Mouse (Mus musculus): ENCODE results near the gene Gm28635. TPM values are rescaled to one million over a fixed set of nuclear protein-coding genes. Genes with fewer than 3 reads are reported as not detected.

Gm28635 gene
- polyA plus RNA-seq, 1 experiment from 2014 or later: not detected

DNA sequence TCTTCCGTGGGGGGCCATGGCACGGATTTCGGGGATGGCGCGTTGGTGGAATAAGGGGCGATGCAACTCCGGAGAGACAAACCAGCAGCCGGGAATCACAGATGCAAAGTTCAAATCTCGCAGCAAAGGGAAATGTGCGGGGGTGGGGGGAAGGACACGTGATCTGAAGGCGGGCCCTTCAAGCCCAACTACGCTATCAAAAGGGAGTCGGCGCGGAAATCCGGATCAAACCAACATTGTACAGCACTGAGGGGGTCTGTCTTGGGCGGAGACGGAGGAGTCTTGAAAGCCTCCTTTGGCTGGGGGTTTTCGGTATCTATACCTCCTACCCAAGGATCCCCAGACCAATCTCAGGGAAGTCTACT is 7.3 kb downstream of the Gm28635 start, which contains the start of gene Selenoh:
Gene Selenoh, minus strand, starts transcription at position 202 of the 365 bp plus-strand sequence.
- Histone ChIP-seq H3K4me2 (ENCODE audit: low read depth, low read length) (peak within 1 kb of the TSS; percentile 85), H3K27me3 (ENCODE audit: control insufficient read depth, insufficient read depth, low read length) (no peaks in the 10 kb centered on the region), H3K36me3 (ENCODE audit: control insufficient read depth, insufficient read depth) (peaks cover 22% of the 10 kb centered on the region), H3K4me3 (ENCODE audit: low read length) (peak within 1 kb of the TSS; percentile 99), H3K27ac (ENCODE audit: low read length) (peak within 1 kb of the TSS; percentile 94), H3K9ac (ENCODE audit: low read length) (peak within 1 kb of the TSS; percentile 98), H3K9me3 (replicated peaks; ENCODE audit: control insufficient read depth, low read length) (no peaks in the 10 kb centered on the region), H3K4me1 (ENCODE audit: control insufficient read depth, insufficient read depth, low read length) (peaks cover 14% of the 10 kb centered on the region)
- ATAC-seq (replicated peaks; ENCODE audit: extremely low read depth, insufficient read depth, low FRiP score): peak; percentile 92
- 0% methylated on average over 20 of the region's 20 CpGs for WGBS

DNA sequence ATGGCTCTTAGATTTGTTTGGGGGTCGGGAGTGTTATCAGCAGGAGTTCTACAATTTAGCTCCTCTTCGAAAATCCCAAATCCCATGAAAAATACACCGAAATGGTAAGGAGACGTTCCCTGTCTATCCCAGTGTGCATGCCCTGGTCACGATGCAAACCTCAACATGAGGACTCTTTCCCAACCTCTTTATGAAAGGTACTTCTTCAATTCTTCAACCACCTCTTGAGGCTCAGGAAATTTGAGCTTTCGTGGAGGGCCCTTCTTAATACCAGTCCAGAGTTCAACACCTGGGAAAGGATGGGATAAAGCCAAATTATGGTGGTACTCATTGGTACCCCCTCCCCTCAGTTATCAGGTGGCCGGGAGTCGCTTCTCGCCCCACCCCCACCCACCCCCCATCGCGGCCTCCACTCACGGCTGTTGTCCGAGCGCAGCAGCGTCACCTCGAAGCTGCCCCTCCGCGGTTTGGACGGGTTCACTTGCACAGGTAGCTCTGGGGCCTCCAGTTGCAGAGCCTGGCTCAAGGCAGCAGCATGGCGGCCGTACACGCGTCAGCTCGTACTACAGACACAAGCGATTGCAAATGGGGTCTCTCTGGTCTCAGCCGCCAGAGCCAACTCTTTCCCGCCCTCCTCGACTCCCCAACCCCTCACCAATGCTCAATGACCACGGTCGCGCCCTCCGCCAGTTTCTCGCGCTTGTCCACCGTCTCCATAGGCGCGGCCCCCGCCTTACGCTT is 7.8 kb downstream of the Gm28635 start:
- H3K4me3 ChIP-seq (ENCODE audit: low read length): peak overlapping the region; percentile 99
- peaks cover 14% of the 10 kb centered on the region for H3K4me1 ChIP-seq (ENCODE audit: control insufficient read depth, insufficient read depth, low read length)
- ATAC-seq (replicated peaks; ENCODE audit: extremely low read depth, insufficient read depth, low FRiP score): peak; percentile 52
- H3K9ac ChIP-seq (ENCODE audit: low read length): peak overlapping the region; percentile 98
- peaks cover 18% of the 10 kb centered on the region for H3K36me3 ChIP-seq (ENCODE audit: control insufficient read depth, insufficient read depth)
- H3K27me3 ChIP-seq (ENCODE audit: control insufficient read depth, insufficient read depth, low read length): no peaks in the 10 kb centered on the region
- peak overlapping the region; percentile 94 for H3K27ac ChIP-seq (ENCODE audit: low read length)
- H3K9me3 ChIP-seq (replicated peaks; ENCODE audit: control insufficient read depth, low read length): no peaks in the 10 kb centered on the region
- peak overlapping the region; percentile 85 for H3K4me2 ChIP-seq (ENCODE audit: low read depth, low read length)
- WGBS: 3% methylated on average over 39 of the region's 39 CpGs

DNA sequence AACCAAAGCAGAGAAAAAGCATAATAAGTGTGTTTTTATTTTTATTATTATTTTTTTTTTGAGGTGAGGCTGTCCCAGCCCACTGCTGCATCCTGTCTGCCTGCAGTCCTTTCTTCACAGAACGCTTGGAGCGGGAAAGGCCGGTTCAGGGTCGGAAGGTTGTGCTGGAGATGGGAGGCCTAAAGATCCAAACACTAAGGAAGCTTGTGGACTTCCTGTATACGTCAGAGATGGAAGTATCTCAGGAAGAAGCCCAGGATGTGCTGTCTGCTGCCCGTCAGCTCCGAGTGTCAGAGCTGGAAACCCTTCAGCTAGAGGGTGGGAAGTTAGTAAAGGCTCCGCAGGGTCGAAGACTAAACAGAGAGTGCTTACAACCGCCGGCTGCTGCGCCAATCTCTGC is 11.8 kb downstream of the Gm28635 start:
- Histone ChIP-seq H3K4me1 (ENCODE audit: control insufficient read depth, insufficient read depth, low read length) (peaks cover 12% of the 10 kb centered on the region), H3K4me3 (ENCODE audit: low read length) (no peak overlapping the region), H3K4me2 (ENCODE audit: low read depth, low read length) (no peak overlapping the region), H3K27me3 (ENCODE audit: control insufficient read depth, insufficient read depth, low read length) (no peaks in the 10 kb centered on the region), H3K27ac (ENCODE audit: low read length) (peak overlapping the region; percentile 61), H3K9ac (ENCODE audit: low read length) (0 out of 2 replicates have a peak overlapping the region, but pooled peaks have one; percentile 22), H3K9me3 (replicated peaks; ENCODE audit: control insufficient read depth, low read length) (no peaks in the 10 kb centered on the region), H3K36me3 (ENCODE audit: control insufficient read depth, insufficient read depth) (no peaks in the 10 kb centered on the region)
- ATAC-seq (replicated peaks; ENCODE audit: extremely low read depth, insufficient read depth, low FRiP score): no peak
- WGBS: 48% methylated on average over 12 of the region's 12 CpGs

- Histone ChIP-seq H3K9ac (ENCODE audit: low read length) (no peak overlapping the region), H3K27ac (ENCODE audit: low read length) (no peak overlapping the region), H3K27me3 (ENCODE audit: control insufficient read depth, insufficient read depth, low read length) (no peaks in the 10 kb centered on the region), H3K36me3 (ENCODE audit: control insufficient read depth, insufficient read depth) (no peaks in the 10 kb centered on the region), H3K4me2 (ENCODE audit: low read depth, low read length) (no peak overlapping the region), H3K4me3 (ENCODE audit: low read length) (no peak overlapping the region), H3K9me3 (replicated peaks; ENCODE audit: control insufficient read depth, low read length) (no peaks in the 10 kb centered on the region), H3K4me1 (ENCODE audit: control insufficient read depth, insufficient read depth, low read length) (no peaks in the 10 kb centered on the region)
- ATAC-seq (replicated peaks; ENCODE audit: extremely low read depth, insufficient read depth, low FRiP score): no peak
- WGBS: 32% methylated on average over 2 of the region's 2 CpGs
Observed at GRCm38 (mm10) chr2:84662866-84663265, 15.0 kb downstream of the Gm28635 start.

DNA sequence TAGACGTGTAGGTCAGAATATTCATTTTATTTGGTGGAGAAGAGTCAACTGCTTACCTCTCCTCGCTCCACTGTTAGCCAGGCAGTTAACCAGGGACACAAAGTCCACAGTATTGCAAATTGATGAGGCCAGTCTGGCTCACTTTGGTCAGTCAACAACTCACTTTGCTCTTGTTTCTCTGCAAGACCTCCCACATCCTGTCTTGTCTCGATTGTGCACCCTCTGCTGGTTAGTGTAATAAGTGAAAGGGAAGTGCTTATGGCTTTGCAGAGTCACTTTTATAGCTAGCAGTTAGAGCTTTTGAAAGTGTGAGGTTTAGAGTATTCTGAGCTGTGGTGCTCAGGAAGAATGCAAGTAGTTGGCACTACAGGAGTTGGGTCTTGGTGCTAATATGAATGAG is 17.6 kb downstream of the Gm28635 start:
- WGBS: 58% methylated on average over 3 of the region's 3 CpGs
- no peaks in the 10 kb centered on the region for H3K27me3 ChIP-seq (ENCODE audit: control insufficient read depth, insufficient read depth, low read length)
- H3K27ac ChIP-seq (ENCODE audit: low read length): no peak overlapping the region
- no peaks in the 10 kb centered on the region for H3K9me3 ChIP-seq (replicated peaks; ENCODE audit: control insufficient read depth, low read length)
- no peak overlapping the region for H3K4me3 ChIP-seq (ENCODE audit: low read length)
- H3K4me1 ChIP-seq (ENCODE audit: control insufficient read depth, insufficient read depth, low read length): no peaks in the 10 kb centered on the region
- H3K9ac ChIP-seq (ENCODE audit: low read length): no peak overlapping the region
- no peaks in the 10 kb centered on the region for H3K36me3 ChIP-seq (ENCODE audit: control insufficient read depth, insufficient read depth)
- no peak; the same call in 1 of the 2 replicates for ATAC-seq (replicated peaks; ENCODE audit: extremely low read depth, insufficient read depth, low FRiP score)
- H3K4me2 ChIP-seq (ENCODE audit: low read depth, low read length): no peak overlapping the region

DNA sequence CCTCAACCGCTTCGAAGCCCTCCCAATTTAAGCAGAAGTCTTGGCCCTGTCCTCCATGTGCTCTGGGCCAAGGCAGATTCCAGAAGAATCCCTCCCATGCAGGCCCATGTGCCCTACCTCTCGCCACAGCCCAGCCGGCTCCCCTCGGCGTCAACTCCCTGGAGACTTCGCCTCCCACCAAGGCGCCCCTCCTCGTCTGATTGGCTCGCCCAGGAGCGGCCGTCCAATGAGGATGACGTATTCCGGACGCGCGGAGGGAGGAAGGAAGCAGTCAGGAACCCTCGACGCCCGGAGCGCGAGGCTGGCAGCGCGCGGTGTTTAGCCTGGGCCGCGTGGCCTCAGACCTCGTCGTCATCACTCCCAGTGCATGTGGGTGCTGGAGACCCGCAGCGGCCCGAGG is 19.0 kb downstream of the Gm28635 start, which contains the start of gene Btbd18:
Gene Btbd18, plus strand, starts transcription at position 274 of the 400 bp plus-strand sequence.
- Histone ChIP-seq H3K36me3 (ENCODE audit: control insufficient read depth, insufficient read depth) (no peaks in the 10 kb centered on the region), H3K27ac (ENCODE audit: low read length) (no peak within 1 kb of the TSS), H3K4me3 (ENCODE audit: low read length) (no peak within 1 kb of the TSS), H3K4me1 (ENCODE audit: control insufficient read depth, insufficient read depth, low read length) (no peaks in the 10 kb centered on the region), H3K9ac (ENCODE audit: low read length) (no peak within 1 kb of the TSS), H3K9me3 (replicated peaks; ENCODE audit: control insufficient read depth, low read length) (no peaks in the 10 kb centered on the region), H3K4me2 (ENCODE audit: low read depth, low read length) (no peak within 1 kb of the TSS), H3K27me3 (ENCODE audit: control insufficient read depth, insufficient read depth, low read length) (no peaks in the 10 kb centered on the region)
- no peak for ATAC-seq (replicated peaks; ENCODE audit: extremely low read depth, insufficient read depth, low FRiP score)
- 91% methylated on average over 32 of the region's 32 CpGs for WGBS

DNA sequence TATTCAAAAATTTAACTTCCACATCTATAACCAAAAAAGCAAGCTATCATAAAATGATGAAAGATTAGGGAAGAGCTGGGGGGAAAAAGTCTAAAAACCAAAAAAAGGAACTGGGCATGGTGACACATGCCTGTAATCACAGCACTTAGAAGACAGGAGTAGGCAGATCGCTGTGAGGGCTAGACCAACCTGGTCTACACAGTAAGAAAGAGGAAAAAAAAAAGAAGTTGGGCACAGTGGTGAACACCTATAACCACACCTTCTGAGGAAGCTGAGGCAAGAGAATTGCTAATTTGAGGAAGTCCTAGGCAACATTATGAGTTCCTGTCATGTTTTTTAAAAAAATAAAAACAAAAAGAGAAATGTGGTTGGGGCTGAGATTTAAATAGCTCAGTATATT is 22.0 kb downstream of the Gm28635 start:
- Histone ChIP-seq H3K4me3 (ENCODE audit: low read length) (no peak overlapping the region), H3K9ac (ENCODE audit: low read length) (no peak overlapping the region), H3K9me3 (replicated peaks; ENCODE audit: control insufficient read depth, low read length) (no peaks in the 10 kb centered on the region), H3K27ac (ENCODE audit: low read length) (no peak overlapping the region), H3K4me1 (ENCODE audit: control insufficient read depth, insufficient read depth, low read length) (no peaks in the 10 kb centered on the region; the same call in 1 of the 2 replicates), H3K4me2 (ENCODE audit: low read depth, low read length) (no peak overlapping the region), H3K27me3 (ENCODE audit: control insufficient read depth, insufficient read depth, low read length) (no peaks in the 10 kb centered on the region), H3K36me3 (ENCODE audit: control insufficient read depth, insufficient read depth) (no peaks in the 10 kb centered on the region)
- no peak for ATAC-seq (replicated peaks; ENCODE audit: extremely low read depth, insufficient read depth, low FRiP score)
- WGBS: 61% methylated on average over 1 of the region's 1 CpGs

GRCm38 (mm10) chr2:84653354-84653753 is 24.5 kb downstream of the Gm28635 start:
- Histone ChIP-seq H3K4me2 (ENCODE audit: low read depth, low read length) (no peak overlapping the region), H3K27me3 (ENCODE audit: control insufficient read depth, insufficient read depth, low read length) (no peaks in the 10 kb centered on the region), H3K9me3 (replicated peaks; ENCODE audit: control insufficient read depth, low read length) (no peaks in the 10 kb centered on the region), H3K4me3 (ENCODE audit: low read length) (no peak overlapping the region), H3K36me3 (ENCODE audit: control insufficient read depth, insufficient read depth) (no peaks in the 10 kb centered on the region), H3K27ac (ENCODE audit: low read length) (no peak overlapping the region), H3K4me1 (ENCODE audit: control insufficient read depth, insufficient read depth, low read length) (no peaks in the 10 kb centered on the region; the same call in 1 of the 2 replicates), H3K9ac (ENCODE audit: low read length) (no peak overlapping the region)
- no peak for ATAC-seq (replicated peaks; ENCODE audit: extremely low read depth, insufficient read depth, low FRiP score)

DNA sequence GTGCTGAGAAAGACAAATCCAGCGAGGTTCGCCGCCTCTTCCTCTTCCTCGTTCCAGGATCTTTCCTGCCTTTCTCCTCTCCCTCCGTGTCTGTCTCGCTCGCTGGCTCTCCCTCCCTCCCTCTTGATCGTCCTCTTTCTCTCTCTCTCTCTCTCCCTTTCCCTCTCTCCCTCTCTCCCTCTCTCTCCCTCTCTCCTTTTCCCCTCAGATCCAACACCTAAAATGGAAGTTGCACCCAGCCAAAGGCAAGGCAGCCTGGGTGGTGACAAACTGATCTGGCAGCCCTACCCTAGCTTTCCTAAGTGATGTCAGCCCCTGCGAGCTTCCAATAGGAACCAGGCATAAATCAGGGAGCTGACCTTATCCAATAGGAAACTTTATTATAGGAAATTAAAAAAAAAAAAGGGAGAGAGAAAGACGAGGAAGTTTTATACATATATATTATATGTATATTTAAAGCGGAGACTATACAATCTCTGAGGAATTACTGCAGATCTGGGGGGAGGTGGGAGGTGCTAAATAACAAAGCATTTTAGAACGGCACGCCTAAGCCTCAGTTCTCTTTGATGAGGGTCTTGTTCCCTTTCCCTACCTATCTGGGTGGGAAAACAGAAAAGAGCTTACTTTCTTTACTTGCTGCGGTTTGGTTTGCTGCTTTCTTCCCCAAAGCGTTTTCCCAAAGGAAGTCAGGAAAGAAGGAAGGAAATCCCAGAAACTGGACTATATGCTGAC is 27.2 kb downstream of the Gm28635 start, which contains the start of gene Ctnnd1:
Gene Ctnnd1, minus strand, starts transcription at position 302 of the 732 bp plus-strand sequence.
- Histone ChIP-seq H3K36me3 (ENCODE audit: control insufficient read depth, insufficient read depth) (no peaks in the 10 kb centered on the region), H3K4me1 (ENCODE audit: control insufficient read depth, insufficient read depth, low read length) (peaks cover 15% of the 10 kb centered on the region)
- peak; percentile 97 for ATAC-seq (replicated peaks; ENCODE audit: extremely low read depth, insufficient read depth, low FRiP score)

More for the DNA sequence above, 27.2 kb downstream of the Gm28635 start, which contains the start of gene Ctnnd1:
- WGBS: under 1% methylated on average over 15 of the region's 15 CpGs
- H3K4me3 ChIP-seq (ENCODE audit: low read length): peak within 1 kb of the TSS; percentile 80
- H3K27ac ChIP-seq (ENCODE audit: low read length): peak within 1 kb of the TSS; percentile 99
- H3K9ac ChIP-seq (ENCODE audit: low read length): peak within 1 kb of the TSS; percentile 91
- no peaks in the 10 kb centered on the region for H3K9me3 ChIP-seq (replicated peaks; ENCODE audit: control insufficient read depth, low read length)
- H3K27me3 ChIP-seq (ENCODE audit: control insufficient read depth, insufficient read depth, low read length): no peaks in the 10 kb centered on the region
- peak within 1 kb of the TSS; percentile 85 for H3K4me2 ChIP-seq (ENCODE audit: low read depth, low read length)
